Mouse (Mus musculus): ENCODE measurements at regions not wholly inside any gene's neighbourhood (a gene's known extent, or its start where the extent isn't known, plus 50 kb on each side); places are given as distances from the start of the nearest gene placed in this dataset.

- no peaks in the 10 kb centered on the region for H3K79me2 ChIP-seq (ENCODE audit: control insufficient read depth, insufficient read depth, low read length, poor library complexity)
- no peak overlapping the region for H3K9ac ChIP-seq (ENCODE audit: control insufficient read depth, low read depth, low read length, poor library complexity, severe bottlenecking)
- no peaks in the 10 kb centered on the region for H3K36me3 ChIP-seq (ENCODE audit: control insufficient read depth in 1 of 2, insufficient read depth in 2 of 2, low read length in 2 of 2)
- H3K27ac ChIP-seq (ENCODE audit: control insufficient read depth, low read depth, low read length): no peak overlapping the region
- H3K4me3 ChIP-seq (ENCODE audit: control insufficient read depth in 1 of 2, insufficient read depth in 1 of 2, low read depth in 2 of 2, low read length in 2 of 2): no peak overlapping the region
- H3K9me3 ChIP-seq (replicated peaks; ENCODE audit: insufficient read depth, low read length): no peaks in the 10 kb centered on the region
- no peak for DNase-seq (ENCODE audit: low read depth, low spot score)
- no peak for TF ChIP-seq RAD21 (IDR thresholded peaks at IDR 0.05; ENCODE audit: low read depth, low read length)
- no peak for TF ChIP-seq USF2 (IDR thresholded peaks at IDR 0.05; ENCODE audit: borderline replicate concordance in 1 of 2, insufficient read depth in 1 of 2, low read depth in 1 of 2, low read length in 2 of 2)
- no peak for TF ChIP-seq NELFE (IDR thresholded peaks at IDR 0.05; ENCODE audit: low read depth, low read length)
- TF ChIP-seq POLR2A (IDR thresholded peaks at IDR 0.05; ENCODE audit: control insufficient read depth in 1 of 2, insufficient read depth in 1 of 2, low read depth in 1 of 2, low read length in 2 of 2, poor library complexity in 1 of 2): no peak
- no peaks in the 10 kb centered on the region for H3K4me1 ChIP-seq (ENCODE audit: control insufficient read depth in 1 of 2, insufficient read depth in 2 of 2, low read length in 2 of 2)
- H3K27me3 ChIP-seq (ENCODE audit: control insufficient read depth in 1 of 2, insufficient read depth in 2 of 2, low read length in 2 of 2): no peaks in the 10 kb centered on the region
Measured at GRCm38 (mm10) chr1:137996041-137996440, 179.5 kb downstream of the Ptprc start.

GRCm38 (mm10) chr1:137991936-137992335 is 183.6 kb downstream of the Ptprc start:
- Histone ChIP-seq H3K9me3 (replicated peaks; ENCODE audit: insufficient read depth, low read length) (no peaks in the 10 kb centered on the region), H3K4me3 (ENCODE audit: control insufficient read depth in 1 of 2, insufficient read depth in 1 of 2, low read depth in 2 of 2, low read length in 2 of 2) (no peak overlapping the region), H3K27ac (ENCODE audit: control insufficient read depth, low read depth, low read length) (no peak overlapping the region), H3K27me3 (ENCODE audit: control insufficient read depth in 1 of 2, insufficient read depth in 2 of 2, low read length in 2 of 2) (no peaks in the 10 kb centered on the region), H3K9ac (ENCODE audit: control insufficient read depth, low read depth, low read length, poor library complexity, severe bottlenecking) (no peak overlapping the region), H3K4me1 (ENCODE audit: control insufficient read depth in 1 of 2, insufficient read depth in 2 of 2, low read length in 2 of 2) (no peaks in the 10 kb centered on the region), H3K79me2 (ENCODE audit: control insufficient read depth, insufficient read depth, low read length, poor library complexity) (no peaks in the 10 kb centered on the region), H3K36me3 (ENCODE audit: control insufficient read depth in 1 of 2, insufficient read depth in 2 of 2, low read length in 2 of 2) (no peaks in the 10 kb centered on the region)
- no peak for DNase-seq (ENCODE audit: low read depth, low spot score)
- no peak for TF ChIP-seq GATA1 (IDR thresholded peaks at IDR 0.05; ENCODE audit: low read depth, low read length)
- no peak for TF ChIP-seq HCFC1 (IDR thresholded peaks at IDR 0.05; ENCODE audit: low read depth, low read length)
- no peak for TF ChIP-seq TAL1 (IDR thresholded peaks at IDR 0.05; ENCODE audit: low read length)
- no peak for TF ChIP-seq POLR2AphosphoS2 (IDR thresholded peaks at IDR 0.05; ENCODE audit: low read length)
- TF ChIP-seq USF2 (IDR thresholded peaks at IDR 0.05; ENCODE audit: borderline replicate concordance in 1 of 2, insufficient read depth in 1 of 2, low read depth in 1 of 2, low read length in 2 of 2): no peak
- no peak for TF ChIP-seq ZKSCAN1 (IDR thresholded peaks at IDR 0.05; ENCODE audit: low read depth, low read length)
- no peak for TF ChIP-seq MYB (IDR thresholded peaks at IDR 0.05; ENCODE audit: low read depth, low read length)
- TF ChIP-seq ZC3H11A (IDR thresholded peaks at IDR 0.05; ENCODE audit: low read depth, low read length): no peak
- no peak for TF ChIP-seq MXI1 (IDR thresholded peaks at IDR 0.05; ENCODE audit: low read depth, low read length)
- no peak for TF ChIP-seq KAT2A (conservative IDR thresholded peaks at IDR 0.05; ENCODE audit: low read depth, low read length)
- no peak for TF ChIP-seq MYC (IDR thresholded peaks at IDR 0.05; ENCODE audit: low read depth, low read length)
- no peak for TF ChIP-seq BHLHE40 (IDR thresholded peaks at IDR 0.05; ENCODE audit: borderline replicate concordance, low read depth, low read length)

DNA sequence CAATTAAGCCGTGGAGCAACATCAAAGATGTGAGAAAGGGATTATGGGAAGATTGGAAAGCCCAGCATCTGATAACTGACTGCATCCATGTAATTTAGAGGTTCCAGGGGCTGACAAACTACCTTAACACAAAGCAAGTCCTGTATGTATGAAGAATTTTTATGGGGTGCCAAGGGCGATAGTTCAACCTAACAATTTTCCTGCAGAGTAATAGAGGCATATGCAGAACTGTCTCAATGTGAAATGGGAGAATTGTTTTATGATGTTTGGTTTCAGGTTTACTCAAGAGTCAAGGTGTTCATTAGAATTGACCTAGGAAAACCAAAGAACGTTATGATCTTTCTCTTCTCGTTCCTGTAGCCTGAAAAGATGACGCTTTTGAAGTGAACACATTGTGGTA is 184.1 kb downstream of the Ptprc start:
- Histone ChIP-seq H3K9me3 (replicated peaks; ENCODE audit: insufficient read depth, low read length) (no peaks in the 10 kb centered on the region), H3K27me3 (ENCODE audit: control insufficient read depth in 1 of 2, insufficient read depth in 2 of 2, low read length in 2 of 2) (no peaks in the 10 kb centered on the region), H3K4me1 (ENCODE audit: control insufficient read depth in 1 of 2, insufficient read depth in 2 of 2, low read length in 2 of 2) (no peaks in the 10 kb centered on the region), H3K9ac (ENCODE audit: control insufficient read depth, low read depth, low read length, poor library complexity, severe bottlenecking) (no peak overlapping the region), H3K27ac (ENCODE audit: control insufficient read depth, low read depth, low read length) (no peak overlapping the region), H3K36me3 (ENCODE audit: control insufficient read depth in 1 of 2, insufficient read depth in 2 of 2, low read length in 2 of 2) (no peaks in the 10 kb centered on the region), H3K4me3 (ENCODE audit: control insufficient read depth in 1 of 2, insufficient read depth in 1 of 2, low read depth in 2 of 2, low read length in 2 of 2) (no peak overlapping the region), H3K79me2 (ENCODE audit: control insufficient read depth, insufficient read depth, low read length, poor library complexity) (no peaks in the 10 kb centered on the region)
- no peak for TF ChIP-seq POLR2A (IDR thresholded peaks at IDR 0.05; ENCODE audit: control insufficient read depth in 1 of 2, insufficient read depth in 1 of 2, low read depth in 1 of 2, low read length in 2 of 2, poor library complexity in 1 of 2)
- TF ChIP-seq NRF1 (IDR thresholded peaks at IDR 0.05; ENCODE audit: insufficient read depth, low read depth, low read length, poor library complexity, severe bottlenecking): no peak
- TF ChIP-seq TAL1 (IDR thresholded peaks at IDR 0.05; ENCODE audit: low read length): no peak
- TF ChIP-seq CHD1 (IDR thresholded peaks at IDR 0.05; ENCODE audit: low read depth, low read length): no peak
- TF ChIP-seq MEF2A (IDR thresholded peaks at IDR 0.05; ENCODE audit: extremely low read depth, insufficient replicate concordance, low read depth, low read length, poor library complexity, severe bottlenecking): no peak
- TF ChIP-seq CHD2 (IDR thresholded peaks at IDR 0.05; ENCODE audit: low read length): no peak
- DNase-seq (ENCODE audit: low read depth, low spot score): no peak

All from MEL (cell line).